Mouse (Mus musculus) liver, postnatal 0 days (tissue): ENCODE results near the gene Polr2l.

Experiments used
- CTCF ChIP-seq: sonication (generic); IDR thresholded peaks from 2 replicates; pipeline ENCODE4 v1.5.1; 2016; ENCODE audit warnings: antibody characterized with exemption, low read depth
- EP300 ChIP-seq: IDR thresholded peaks from 2 replicates; pipeline ENCODE4 v1.6.1; 2016; ENCODE audit warnings: antibody characterized with exemption, low read depth, mild to moderate bottlenecking

DNA sequence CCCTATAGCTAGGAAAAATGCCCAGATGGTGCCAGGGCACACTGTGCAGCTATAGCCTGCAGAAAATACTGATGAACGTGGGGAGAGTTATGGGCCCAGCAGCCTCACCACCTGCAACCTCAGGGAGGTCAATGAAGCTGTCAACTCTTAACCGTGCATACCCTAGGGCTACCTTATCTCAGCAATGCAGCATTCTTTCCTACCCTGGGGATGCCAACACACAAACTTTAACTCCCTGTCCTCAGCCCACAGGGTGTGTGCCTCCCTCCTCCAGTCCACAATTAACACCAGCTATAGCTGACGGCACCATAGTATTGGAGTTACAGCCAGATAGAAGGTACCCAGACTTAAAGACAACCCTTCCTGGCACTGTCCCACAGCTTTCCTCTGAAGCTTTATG lies 44.0 kb upstream of the Polr2l start:
- TF ChIP-seq EP300 (no peak), CTCF (no peak)
